Mouse (Mus musculus) mouse embryonic stem cell (cell line): ENCODE results near the gene H2-Q4.
"Not testable (repeated sequence)": the region's sequence is repeated elsewhere in the genome, so short reads cannot be mapped to it uniquely, and the experiment has no call there.

Experiments used
- in situ Hi-C, 2 experiments: fragments of 300-500 bp; cut with MboI; formaldehyde crosslinking; loops; 1 replicate in 1 of 2; 3 replicates in 1 of 2; pipeline ENCODE4 v1.14.3; 2019 to 2020; ENCODE audit warnings: low sequenced_read_pairs in 2 of 2, low pct_unique_long_range_greater_than_20kb in 1 of 2, mixed read lengths in 1 of 2; ENCODE audit not compliant: unreplicated experiment in 1 of 2

H2-Q4 gene

GRCm38 (mm10) chr17:35415273-35416129 lies 36.1 kb downstream of the H2-Q4 start:
- in situ Hi-C loops = not testable (repeated sequence)

GRCm38 (mm10) chr17:35418772-35419171 lies 39.4 kb downstream of the H2-Q4 start:
- in situ Hi-C loops = no loop called here

GRCm38 (mm10) chr17:35419564-35419963 lies 40.1 kb downstream of the H2-Q4 start:
- in situ Hi-C loops = not testable (repeated sequence)

DNA sequence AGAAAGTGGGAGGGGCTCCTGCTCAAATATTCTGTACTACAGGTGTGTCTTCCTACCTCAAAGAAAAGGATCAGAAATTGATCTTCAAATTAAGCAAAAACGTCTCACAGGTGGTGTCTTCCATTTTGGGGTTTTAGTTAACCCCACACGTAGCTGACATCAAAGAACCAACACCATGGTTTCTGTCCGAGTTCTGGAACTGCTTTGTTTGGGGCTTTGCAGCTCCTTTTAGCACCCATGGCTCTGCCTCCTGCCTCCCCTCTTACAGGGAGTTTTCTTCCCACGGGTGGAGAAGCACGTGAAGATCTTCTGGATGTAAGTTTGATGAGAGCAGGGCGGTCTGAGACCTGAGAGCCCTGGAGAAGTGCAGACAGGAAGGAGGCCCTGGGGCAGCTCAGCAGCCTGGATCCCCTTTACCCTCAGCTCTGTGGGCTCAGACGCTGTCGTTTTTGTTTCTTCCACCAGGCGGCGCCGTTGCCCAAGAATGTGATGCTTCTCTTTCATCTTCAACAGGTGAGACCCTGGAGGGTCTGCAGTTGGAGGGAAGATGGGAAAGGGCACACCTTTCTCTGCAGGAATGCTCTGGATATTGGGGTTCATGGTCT lies 40.9 kb downstream of the H2-Q4 start:
- in situ Hi-C loops = not testable (repeated sequence)

DNA sequence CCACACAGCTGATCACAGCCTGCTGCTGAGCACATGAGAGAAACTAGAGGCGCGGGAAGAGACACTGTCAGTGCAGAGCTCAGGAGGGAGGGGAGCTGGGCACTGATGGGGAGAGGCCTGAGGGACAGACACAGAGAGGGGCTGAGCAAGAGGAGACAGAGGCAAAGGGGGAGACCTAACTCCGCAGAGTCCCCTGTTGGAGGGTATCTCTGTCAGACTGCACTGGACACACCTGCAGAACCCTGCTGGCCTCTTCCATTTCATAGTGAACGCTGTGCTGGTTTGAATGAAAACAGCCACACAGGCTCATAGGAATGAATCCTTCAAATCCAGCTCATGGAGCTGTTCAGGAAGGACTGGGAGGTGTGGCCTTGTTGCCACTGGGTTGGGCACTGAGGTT lies 41.9 kb downstream of the H2-Q4 start:
- in situ Hi-C loops = not testable (repeated sequence)

DNA sequence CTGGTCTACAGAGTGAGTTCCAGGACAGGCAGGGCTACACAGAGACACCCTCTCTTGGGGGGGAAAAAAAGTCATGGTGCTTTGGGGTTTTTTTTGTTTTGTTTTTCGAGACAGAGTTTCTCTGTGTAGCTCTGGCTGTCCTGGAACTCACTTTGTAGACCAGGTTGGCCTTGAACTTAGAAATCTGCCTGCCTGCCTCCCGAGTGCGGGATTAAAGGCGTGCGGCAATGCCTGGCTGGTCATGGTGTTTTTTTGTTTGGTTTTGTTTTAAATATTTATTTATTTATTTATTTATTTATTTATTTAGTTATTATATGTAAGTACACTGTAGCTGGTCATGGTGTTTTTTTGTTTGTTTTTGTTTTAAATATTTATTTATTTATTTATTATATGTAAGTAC lies 42.9 kb downstream of the H2-Q4 start:
- in situ Hi-C loops = not testable (repeated sequence)

GRCm38 (mm10) chr17:35423131-35423810 lies 43.9 kb downstream of the H2-Q4 start:
- in situ Hi-C loops = not testable (repeated sequence)

GRCm38 (mm10) chr17:35424106-35424505 lies 44.7 kb downstream of the H2-Q4 start:
- in situ Hi-C loops = not testable (repeated sequence)

DNA sequence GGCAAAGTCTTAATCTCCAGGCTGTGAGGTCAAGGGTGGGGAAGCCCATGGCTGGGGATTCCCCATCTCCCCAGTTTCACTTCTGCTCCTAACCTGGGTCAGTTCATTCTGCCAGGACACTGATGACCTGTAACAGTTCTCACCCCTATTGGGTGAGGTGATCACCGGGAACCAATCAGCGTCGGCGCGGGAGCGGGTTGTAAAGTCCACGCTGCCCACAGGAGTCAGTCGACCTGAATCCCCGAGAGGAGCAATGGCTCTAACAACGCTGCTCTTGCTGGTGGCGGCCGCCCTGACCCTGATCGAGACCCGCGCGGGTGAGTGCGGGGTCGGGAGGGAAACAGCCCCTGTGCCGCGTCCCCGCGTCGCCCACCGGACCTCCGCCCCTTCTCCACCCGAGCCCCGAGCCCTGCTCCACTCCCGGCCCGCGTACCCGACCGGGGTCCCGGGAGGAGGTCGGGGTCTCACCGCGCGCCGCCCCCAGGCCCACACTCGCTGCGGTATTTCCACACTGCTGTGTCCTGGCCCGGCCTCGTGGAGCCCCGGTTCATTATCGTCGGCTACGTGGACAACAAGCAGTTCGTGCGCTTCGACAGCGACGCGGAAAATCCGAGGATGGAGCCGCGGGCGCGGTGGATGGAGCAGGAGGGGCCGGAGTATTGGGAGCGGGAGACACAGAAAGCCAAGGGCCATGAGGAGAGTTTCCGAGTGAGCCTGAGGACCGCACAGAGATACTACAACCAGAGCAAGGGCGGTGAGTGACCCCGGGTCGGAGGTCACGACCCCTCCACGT lies 45.4 kb downstream of the H2-Q4 start, which contains the start of gene H2-Q6:
H2-Q6 (plus strand) TSS at position 227 of the 793 bp plus-strand sequence.
- in situ Hi-C loops = loop anchor here in 1 of 2 experiments (25.0 kb wide), 1 partner anchor 88 kb away; the partner anchor contains the start of gene H2-Q2

DNA sequence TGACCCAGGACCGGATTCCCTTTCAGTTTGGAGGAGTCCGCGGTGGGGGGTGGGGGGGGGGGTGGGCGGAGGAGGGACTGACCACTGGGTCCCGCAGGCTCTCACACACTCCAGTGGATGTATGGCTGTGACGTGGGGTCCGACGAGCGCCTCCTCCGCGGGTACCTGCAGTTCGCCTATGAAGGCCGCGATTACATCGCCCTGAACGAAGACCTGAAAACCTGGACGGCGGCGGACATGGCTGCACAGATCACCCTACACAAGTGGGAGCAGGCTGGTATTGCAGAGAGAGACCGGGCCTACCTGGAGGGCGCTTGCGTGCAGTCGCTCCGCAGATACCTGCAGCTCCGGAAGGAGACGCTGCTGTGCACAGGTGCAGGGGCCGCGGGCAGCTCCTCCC lies 46.1 kb downstream of the H2-Q4 start:
- in situ Hi-C loops = loop anchor here in 1 of 2 experiments (25.0 kb wide), 1 partner anchor 88 kb away; the partner anchor contains the start of gene H2-Q2

DNA sequence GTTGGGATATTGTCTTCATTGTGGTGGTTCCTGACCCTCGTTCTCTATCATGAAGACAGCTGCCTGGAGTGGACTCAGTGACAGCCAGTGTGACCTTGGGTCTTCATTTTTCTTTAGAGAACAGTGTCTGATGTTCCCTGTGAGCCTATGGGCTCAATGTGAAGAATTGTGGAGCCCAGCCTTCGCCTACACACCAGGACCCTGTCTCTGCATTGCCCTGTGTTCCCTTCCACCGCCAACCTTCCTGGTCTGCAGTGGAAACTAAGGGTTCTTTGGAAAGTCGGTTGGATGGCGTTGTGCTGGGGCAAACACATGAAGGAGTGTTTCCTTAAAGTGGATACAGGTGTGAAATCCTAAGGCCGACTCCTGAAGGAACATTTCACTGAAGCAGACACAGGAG lies 49.5 kb downstream of the H2-Q4 start:
- in situ Hi-C loops = loop anchor here in 1 of 2 experiments (25.0 kb wide), 1 partner anchor 92 kb away; the partner anchor contains the start of gene H2-Q2

DNA sequence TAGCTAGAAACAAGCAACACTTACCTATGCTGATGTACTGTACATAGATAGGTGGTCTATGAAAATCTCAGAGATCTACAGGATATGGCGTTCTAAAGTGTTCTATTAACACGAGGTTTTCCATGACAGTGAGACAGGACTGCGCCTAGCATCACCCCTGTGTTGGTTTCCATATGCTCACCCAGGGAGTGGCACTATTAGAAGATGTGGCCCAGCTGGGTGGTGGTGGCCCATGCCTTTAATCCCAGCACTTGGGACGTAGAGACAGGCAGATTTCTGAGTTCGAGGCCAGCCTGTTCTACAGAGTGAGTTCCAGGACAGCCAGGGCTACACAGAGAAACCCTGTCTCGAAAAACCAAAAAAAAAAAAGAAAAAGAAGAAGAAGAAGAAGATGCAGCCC lies 51.3 kb downstream of the H2-Q4 start:
- in situ Hi-C loops = loop anchor here in 1 of 2 experiments (25.0 kb wide), 1 partner anchor 93 kb away; the partner anchor contains the start of gene H2-Q2

GRCm38 (mm10) chr17:35432167-35432566 lies 52.8 kb downstream of the H2-Q4 start:
- in situ Hi-C loops = loop anchor here in 1 of 2 experiments (25.0 kb wide), 1 partner anchor 95 kb away; the partner anchor contains the start of gene H2-Q2

- in situ Hi-C loops = loop anchor here in 1 of 2 experiments (25.0 kb wide), 1 partner anchor 98 kb away; the partner anchor contains the start of gene H2-Q2
Measured at GRCm38 (mm10) chr17:35434836-35435235, 55.4 kb downstream of the H2-Q4 start.
